Mouse (Mus musculus): ENCODE measurements at regions not wholly inside any gene's neighbourhood (a gene's known extent, or its start where the extent isn't known, plus 50 kb on each side); places are given as distances from the start of the nearest gene placed in this dataset.

- Histone ChIP-seq H3K9me3 (ENCODE audit: low read length) (no peaks in the 10 kb centered on the region; the same call in 1 of the 2 replicates), H3K27me3 (ENCODE audit: insufficient read depth, low read length) (no peaks in the 10 kb centered on the region)
- TF ChIP-seq CTCF (conservative IDR thresholded peaks at IDR 0.05; ENCODE audit: low read length) (no peak), NANOG (IDR thresholded peaks at IDR 0.05; ENCODE audit: borderline replicate concordance, low read length) (no peak), POU5F1 (IDR thresholded peaks at IDR 0.05; ENCODE audit: borderline replicate concordance, low read length) (no peak)
These were observed 109.7 kb upstream of the Tab2 start for GRCm38 (mm10) chr10:8065746-8066145.

DNA sequence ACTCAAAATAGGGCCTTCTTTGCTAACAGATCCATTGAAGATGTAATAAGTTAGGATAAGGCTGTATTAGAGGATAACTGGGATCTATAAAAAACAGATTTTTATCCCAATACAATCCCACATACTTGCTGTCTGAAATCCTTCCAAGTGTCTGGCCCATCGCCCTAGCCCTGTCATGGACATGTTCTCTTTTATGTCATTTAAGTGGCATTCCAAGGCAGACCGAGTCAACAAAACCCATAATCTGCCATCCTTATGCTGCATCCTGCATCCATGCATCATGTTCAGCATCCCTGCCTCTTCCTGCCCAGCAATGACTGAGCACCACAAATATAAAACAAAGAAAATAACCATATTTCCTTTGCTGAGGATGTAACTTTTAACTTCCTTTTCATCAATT is 108.3 kb upstream of the Tab2 start:
- no peaks in the 10 kb centered on the region for H3K27me3 ChIP-seq (ENCODE audit: insufficient read depth, low read length)
- TF ChIP-seq NANOG (IDR thresholded peaks at IDR 0.05; ENCODE audit: borderline replicate concordance, low read length) (no peak), POU5F1 (IDR thresholded peaks at IDR 0.05; ENCODE audit: borderline replicate concordance, low read length) (no peak)
- no peak overlapping the region for H3K4me3 ChIP-seq (replicated peaks; ENCODE audit: low read length)
- no peaks in the 10 kb centered on the region for H3K4me1 ChIP-seq (replicated peaks; ENCODE audit: low read depth, low read length)
- no peaks in the 10 kb centered on the region for H3K36me3 ChIP-seq (ENCODE audit: insufficient read depth, low read length)
- H3K9me3 ChIP-seq (ENCODE audit: low read length), result no peaks in the 10 kb centered on the region; the same call in 1 of the 2 replicates

More at GRCm38 (mm10) chr10:8065746-8066145, 109.7 kb upstream of the Tab2 start:
- Histone ChIP-seq H3K36me3 (ENCODE audit: insufficient read depth, low read length) (no peaks in the 10 kb centered on the region), H3K4me3 (replicated peaks; ENCODE audit: low read length) (no peak overlapping the region), H3K4me1 (replicated peaks; ENCODE audit: low read depth, low read length) (no peaks in the 10 kb centered on the region)

DNA sequence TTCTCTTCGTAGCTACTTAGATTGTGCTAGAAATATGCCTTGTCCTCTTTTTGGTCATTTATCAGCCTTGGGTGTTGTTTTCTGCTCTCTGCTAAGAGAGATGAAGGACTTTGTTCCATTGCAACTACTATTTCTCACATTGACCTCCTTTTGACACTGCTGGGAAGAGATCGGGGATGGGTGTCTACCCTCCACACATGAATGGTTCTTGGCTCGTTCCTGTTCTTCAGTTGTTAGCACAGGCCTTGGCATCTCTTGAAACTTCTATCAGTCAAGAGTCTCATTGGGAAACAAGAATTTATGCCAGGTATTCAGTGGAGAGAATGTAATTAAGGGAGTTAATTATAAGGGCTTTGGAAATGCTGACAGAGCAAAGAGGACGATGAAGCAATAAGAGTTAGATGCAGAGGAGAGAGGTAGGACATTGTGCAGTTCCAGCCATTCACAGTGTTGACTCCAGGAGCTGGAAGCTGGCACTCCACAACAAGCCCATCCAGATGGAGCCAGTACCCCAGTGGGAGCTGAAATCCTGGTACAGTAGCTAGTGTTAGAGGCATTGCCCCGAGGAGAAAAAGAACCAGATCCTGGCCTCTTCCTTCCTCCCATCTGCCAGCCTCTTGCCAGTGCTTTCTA is 107.5 kb upstream of the Tab2 start:
- TF ChIP-seq NANOG (IDR thresholded peaks at IDR 0.05; ENCODE audit: borderline replicate concordance, low read length) (no peak), POU5F1 (IDR thresholded peaks at IDR 0.05; ENCODE audit: borderline replicate concordance, low read length) (no peak), CTCF (conservative IDR thresholded peaks at IDR 0.05; ENCODE audit: low read length) (no peak)
- Histone ChIP-seq H3K36me3 (ENCODE audit: insufficient read depth, low read length) (no peaks in the 10 kb centered on the region), H3K9me3 (ENCODE audit: low read length) (no peaks in the 10 kb centered on the region; the same call in 1 of the 2 replicates), H3K4me3 (replicated peaks; ENCODE audit: low read length) (no peak overlapping the region), H3K4me1 (replicated peaks; ENCODE audit: low read depth, low read length) (no peaks in the 10 kb centered on the region), H3K27me3 (ENCODE audit: insufficient read depth, low read length) (no peaks in the 10 kb centered on the region)

GRCm38 (mm10) chr10:8060987-8061386 is 105.0 kb upstream of the Tab2 start:
- Histone ChIP-seq H3K4me1 (replicated peaks; ENCODE audit: low read depth, low read length) (no peaks in the 10 kb centered on the region), H3K36me3 (ENCODE audit: insufficient read depth, low read length) (no peaks in the 10 kb centered on the region), H3K27me3 (ENCODE audit: insufficient read depth, low read length) (no peaks in the 10 kb centered on the region), H3K9me3 (ENCODE audit: low read length) (peaks cover 10% of the 10 kb centered on the region), H3K4me3 (replicated peaks; ENCODE audit: low read length) (no peak overlapping the region)
- TF ChIP-seq CTCF (conservative IDR thresholded peaks at IDR 0.05; ENCODE audit: low read length), result no peak
- no peak for TF ChIP-seq NANOG (IDR thresholded peaks at IDR 0.05; ENCODE audit: borderline replicate concordance, low read length)
- TF ChIP-seq POU5F1 (IDR thresholded peaks at IDR 0.05; ENCODE audit: borderline replicate concordance, low read length), result no peak

DNA sequence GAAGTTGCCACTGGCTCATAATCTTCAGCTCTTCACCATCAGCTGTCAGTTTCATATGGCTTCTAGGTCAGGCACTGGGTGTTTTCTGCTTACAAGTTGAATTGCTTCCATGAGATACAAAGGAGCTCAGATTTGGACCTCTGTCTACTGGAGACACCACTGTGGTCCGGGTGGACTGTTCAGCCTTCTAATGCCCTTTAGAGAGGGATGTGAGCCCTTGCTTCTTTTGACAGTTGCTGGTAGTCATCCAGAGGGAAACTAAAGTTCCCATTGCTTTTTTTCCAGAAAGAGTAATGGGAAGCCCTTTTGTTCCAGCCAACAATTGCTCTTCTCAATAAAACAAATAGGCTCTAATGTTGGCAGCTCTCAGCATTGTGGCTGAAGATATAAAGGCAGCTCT is 103.7 kb upstream of the Tab2 start:
- TF ChIP-seq NANOG (IDR thresholded peaks at IDR 0.05; ENCODE audit: borderline replicate concordance, low read length) (no peak), CTCF (conservative IDR thresholded peaks at IDR 0.05; ENCODE audit: low read length) (no peak)
- peaks cover 9% of the 10 kb centered on the region for H3K4me1 ChIP-seq (replicated peaks; ENCODE audit: low read depth, low read length)
- no peaks in the 10 kb centered on the region for H3K27me3 ChIP-seq (ENCODE audit: insufficient read depth, low read length)
- H3K36me3 ChIP-seq (ENCODE audit: insufficient read depth, low read length), result no peaks in the 10 kb centered on the region
- H3K4me3 ChIP-seq (replicated peaks; ENCODE audit: low read length), result no peak overlapping the region
- peaks cover 10% of the 10 kb centered on the region for H3K9me3 ChIP-seq (ENCODE audit: low read length)

DNA sequence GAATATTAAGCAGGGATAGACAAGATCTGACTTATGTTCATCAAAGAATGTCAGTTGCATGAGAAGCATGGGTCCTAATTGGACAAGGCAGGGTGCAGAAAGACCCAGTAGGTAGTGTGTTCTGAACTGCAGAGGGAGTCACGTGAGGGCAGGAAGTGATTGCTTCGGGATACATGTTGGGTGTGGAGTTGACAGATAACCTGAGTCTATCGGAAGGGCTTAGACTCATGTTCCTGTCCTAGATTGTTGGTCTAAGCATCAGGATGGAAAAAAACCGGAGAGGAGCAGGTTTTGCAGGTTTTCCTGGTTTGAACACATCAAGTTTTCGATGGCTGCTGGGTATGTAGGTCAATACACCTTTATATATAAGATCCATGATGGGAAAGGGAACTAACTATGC is 101.8 kb upstream of the Tab2 start:
- Histone ChIP-seq H3K36me3 (ENCODE audit: insufficient read depth, low read length) (no peaks in the 10 kb centered on the region), H3K4me1 (replicated peaks; ENCODE audit: low read depth, low read length) (peaks cover 15% of the 10 kb centered on the region), H3K27me3 (ENCODE audit: insufficient read depth, low read length) (no peaks in the 10 kb centered on the region), H3K4me3 (replicated peaks; ENCODE audit: low read length) (no peak overlapping the region), H3K9me3 (ENCODE audit: low read length) (peaks cover 10% of the 10 kb centered on the region)
- TF ChIP-seq CTCF (conservative IDR thresholded peaks at IDR 0.05; ENCODE audit: low read length), result no peak
- no peak for TF ChIP-seq POU5F1 (IDR thresholded peaks at IDR 0.05; ENCODE audit: borderline replicate concordance, low read length)
- TF ChIP-seq NANOG (IDR thresholded peaks at IDR 0.05; ENCODE audit: borderline replicate concordance, low read length), result no peak

- Histone ChIP-seq H3K4me1 (replicated peaks; ENCODE audit: low read depth, low read length) (peaks cover 15% of the 10 kb centered on the region), H3K4me3 (replicated peaks; ENCODE audit: low read length) (no peak overlapping the region), H3K9me3 (ENCODE audit: low read length) (peaks cover 17% of the 10 kb centered on the region), H3K36me3 (ENCODE audit: insufficient read depth, low read length) (no peaks in the 10 kb centered on the region), H3K27me3 (ENCODE audit: insufficient read depth, low read length) (no peaks in the 10 kb centered on the region)
- TF ChIP-seq CTCF (conservative IDR thresholded peaks at IDR 0.05; ENCODE audit: low read length), result no peak
- TF ChIP-seq POU5F1 (IDR thresholded peaks at IDR 0.05; ENCODE audit: borderline replicate concordance, low read length), result peak; percentile 53; the same call in 1 of the 2 replicates
These were observed 99.3 kb upstream of the Tab2 start for GRCm38 (mm10) chr10:8055293-8055692.

- H3K36me3 ChIP-seq (ENCODE audit: insufficient read depth, low read length), result no peaks in the 10 kb centered on the region
- H3K9me3 ChIP-seq (ENCODE audit: low read length), result no peaks in the 10 kb centered on the region
- H3K4me3 ChIP-seq (replicated peaks; ENCODE audit: low read length), result no peak overlapping the region
- no peaks in the 10 kb centered on the region for H3K4me1 ChIP-seq (replicated peaks; ENCODE audit: low read depth, low read length)
- H3K27me3 ChIP-seq (ENCODE audit: insufficient read depth, low read length), result no peaks in the 10 kb centered on the region
- TF ChIP-seq POU5F1 (IDR thresholded peaks at IDR 0.05; ENCODE audit: borderline replicate concordance, low read length), result no peak
- TF ChIP-seq CTCF (conservative IDR thresholded peaks at IDR 0.05; ENCODE audit: low read length), result no peak
- no peak for TF ChIP-seq NANOG (IDR thresholded peaks at IDR 0.05; ENCODE audit: borderline replicate concordance, low read length)
These were observed 87.6 kb upstream of the Tab2 start for GRCm38 (mm10) chr10:8043416-8044163.

All from E14TG2a.4 (cell line).